Mouse (Mus musculus) midbrain, embryonic 12.5 days (tissue): ENCODE data around the gene Acvr2b. TPM values are rescaled to one million over a fixed set of nuclear protein-coding genes. Genes with fewer than 3 reads are reported as not detected.

Experiments
- ATAC-seq: fragments of 200-750 bp; cut with Nextera tagmentation; 2 replicates; pipeline ENCODE4 v1.8.0; 2017; ENCODE audit warnings: low read depth, moderate TSS enrichment, moderate library complexity; ENCODE audit not compliant: low FRiP score
- H3K27ac ChIP-seq: fragments of 300-500 bp; sonication (generic); replicated peaks from 2 replicates; pipeline ENCODE4 v1.5.1; 2016; ENCODE audit warnings: mild to moderate bottlenecking
- H3K27me3 ChIP-seq: fragments of 300-500 bp; sonication (generic); 2 replicates; pipeline ENCODE4 v1.6.1; 2016; ENCODE audit warnings: mild to moderate bottlenecking
- H3K36me3 ChIP-seq: fragments of 300-500 bp; sonication (generic); 2 replicates; pipeline ENCODE4 v1.6.1; 2016
- H3K4me1 ChIP-seq: fragments of 300-500 bp; sonication (generic); 2 replicates; pipeline ENCODE4 v1.6.1; 2016
- H3K4me2 ChIP-seq: fragments of 300-500 bp; sonication (generic); replicated peaks from 2 replicates; pipeline ENCODE4 v1.6.1; 2016; ENCODE audit warnings: mild to moderate bottlenecking, moderate library complexity
- H3K4me3 ChIP-seq: fragments of 300-500 bp; sonication (generic); 2 replicates; pipeline ENCODE4 v1.5.1; 2016; ENCODE audit warnings: mild to moderate bottlenecking
- H3K9ac ChIP-seq: fragments of 300-500 bp; sonication (generic); replicated peaks from 2 replicates; pipeline ENCODE4 v1.6.1; 2016; ENCODE audit warnings: mild to moderate bottlenecking, moderate library complexity
- H3K9me3 ChIP-seq: fragments of 300-500 bp; sonication (generic); 2 replicates; pipeline ENCODE4 v1.6.1; 2016; ENCODE audit warnings: mild to moderate bottlenecking
- WGBS: fragments of 180-500 bp; shearing (Covaris S2); methylation state at CpG from one replicate; pipeline ENCODE4 v1.1.7; 2016; 5-methylcytosine and 5-hydroxymethylcytosine counted together
- polyA plus RNA-seq: library from polyadenylated mRNA; unstranded; fragments of >200 nt; fragmentation: Nextera tagmentation; extraction: Ambion mirVana; gene quantifications from 2 replicates; pipeline ENCODE4 v1.2.1, GENCODE M21; 2016

The Acvr2b gene
- polyA plus RNA-seq, 1 experiment from 2014 or later, result 109 TPM

DNA sequence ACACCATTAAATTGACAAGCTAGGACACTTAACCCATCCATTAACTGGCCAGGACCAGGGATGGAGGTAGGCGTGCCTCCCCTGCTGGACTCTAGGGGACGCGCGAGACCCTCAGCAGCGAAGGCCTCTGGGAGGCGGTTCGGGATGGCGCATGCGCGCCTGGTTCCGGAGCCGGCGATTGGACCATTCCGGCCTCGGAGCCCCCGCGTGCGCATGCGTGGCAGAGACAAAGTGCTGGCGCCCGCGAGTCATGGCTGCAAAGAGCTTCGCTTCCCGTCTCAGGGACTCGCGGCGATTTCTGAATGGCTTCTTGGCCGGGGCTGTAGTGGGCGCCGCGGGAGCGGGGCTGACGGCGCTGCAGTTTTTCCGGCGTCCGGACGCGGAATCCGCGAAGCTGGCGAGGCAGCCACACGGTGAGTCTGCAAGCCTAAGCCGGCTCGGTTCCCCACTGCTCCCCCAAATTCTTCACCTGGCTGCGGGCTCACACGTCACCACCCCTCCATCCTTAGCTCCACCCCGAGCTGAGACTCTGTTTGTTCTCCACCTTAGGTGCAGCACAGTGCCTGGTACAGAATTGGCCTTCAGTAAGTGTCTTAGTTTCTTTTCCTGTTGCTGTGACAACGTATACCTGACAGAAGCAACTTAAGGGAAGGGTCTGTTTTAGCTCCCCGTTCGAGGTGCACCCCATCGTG is 43.0 kb downstream of the Acvr2b start, which contains the start of gene Exog:
TSS of gene Exog (plus strand) at position 206 of the 692 bp plus-strand sequence.
- Histone ChIP-seq H3K4me3 (peak within 1 kb of the TSS; percentile 92), H3K9me3 (no peaks in the 10 kb centered on the region), H3K36me3 (peaks cover 40% of the 10 kb centered on the region), H3K27ac (peak within 1 kb of the TSS; percentile 77), H3K27me3 (no peaks in the 10 kb centered on the region), H3K4me1 (peaks cover 13% of the 10 kb centered on the region), H3K4me2 (peak within 1 kb of the TSS; percentile 93), H3K9ac (peak within 1 kb of the TSS; percentile 90)
- WGBS, result under 1% methylated on average over 52 of the region's 52 CpGs
- peak; percentile 93 for ATAC-seq

DNA sequence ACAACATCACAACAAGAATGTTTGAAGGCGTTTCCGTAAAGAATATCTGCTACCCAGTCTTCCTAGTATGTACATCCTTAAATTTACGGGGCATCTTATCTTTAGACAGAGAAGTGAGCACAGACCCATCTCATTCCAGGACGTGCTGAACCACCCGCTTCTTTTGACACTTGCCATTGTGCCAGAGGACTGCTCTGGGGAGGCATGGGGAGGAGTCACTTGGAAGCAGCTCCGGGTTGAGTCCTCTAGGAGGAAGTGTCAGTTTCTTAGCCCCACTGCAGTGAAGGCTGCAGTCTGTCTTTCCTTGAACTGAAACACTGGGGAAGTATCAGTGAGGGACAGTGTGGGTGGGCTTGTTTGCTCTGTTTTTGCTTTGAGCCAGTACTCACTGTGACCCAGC is 43.8 kb downstream of the Acvr2b start:
- no peak for ATAC-seq
- Histone ChIP-seq H3K27me3 (no peaks in the 10 kb centered on the region), H3K4me3 (peak overlapping the region; percentile 92), H3K36me3 (peaks cover 40% of the 10 kb centered on the region), H3K9ac (peak overlapping the region; percentile 90), H3K27ac (no peak overlapping the region), H3K4me2 (peak overlapping the region; percentile 93), H3K4me1 (peaks cover 13% of the 10 kb centered on the region), H3K9me3 (no peaks in the 10 kb centered on the region)
- 43% methylated on average over 6 of the region's 6 CpGs for WGBS

GRCm38 (mm10) chr9:119455967-119456366 is 54.0 kb downstream of the Acvr2b start:
- H3K4me1 ChIP-seq, result no peaks in the 10 kb centered on the region
- H3K9ac ChIP-seq, result no peak overlapping the region
- no peak for ATAC-seq
- no peak overlapping the region for H3K4me2 ChIP-seq
- H3K4me3 ChIP-seq, result no peak overlapping the region
- peaks cover 58% of the 10 kb centered on the region for H3K36me3 ChIP-seq
- no peaks in the 10 kb centered on the region for H3K9me3 ChIP-seq
- peaks cover 5% of the 10 kb centered on the region; the same call in 1 of the 2 replicates for H3K27me3 ChIP-seq
- no peak overlapping the region for H3K27ac ChIP-seq
- WGBS, result 95% methylated on average over 14 of the region's 14 CpGs

- H3K27ac ChIP-seq, result no peak overlapping the region
- H3K27me3 ChIP-seq, result peaks cover 5% of the 10 kb centered on the region; the same call in 1 of the 2 replicates
- H3K4me3 ChIP-seq, result no peak overlapping the region
- no peaks in the 10 kb centered on the region for H3K9me3 ChIP-seq
- ATAC-seq, result no peak
- peaks cover 56% of the 10 kb centered on the region for H3K36me3 ChIP-seq
- no peak overlapping the region for H3K4me2 ChIP-seq
- H3K4me1 ChIP-seq, result no peaks in the 10 kb centered on the region
- WGBS, result 91% methylated on average over 14 of the region's 14 CpGs
- H3K9ac ChIP-seq, result no peak overlapping the region
Measured at GRCm38 (mm10) chr9:119457122-119457521, 55.2 kb downstream of the Acvr2b start.

- WGBS, result 54% methylated on average over 8 of the region's 8 CpGs
- no peak for ATAC-seq
- peaks cover 70% of the 10 kb centered on the region for H3K36me3 ChIP-seq
Measured at GRCm38 (mm10) chr9:119460410-119460809, 58.5 kb downstream of the Acvr2b start.

GRCm38 (mm10) chr9:119465056-119465455 is 63.1 kb downstream of the Acvr2b start:
- H3K4me2 ChIP-seq, result no peak overlapping the region
- H3K27ac ChIP-seq, result no peak overlapping the region
- peaks cover 68% of the 10 kb centered on the region for H3K36me3 ChIP-seq
- no peaks in the 10 kb centered on the region for H3K4me1 ChIP-seq
- H3K27me3 ChIP-seq, result peaks cover 5% of the 10 kb centered on the region; the same call in 1 of the 2 replicates
- ATAC-seq, result no peak
- 76% methylated on average over 6 of the region's 6 CpGs for WGBS
- H3K9ac ChIP-seq, result no peak overlapping the region
- H3K9me3 ChIP-seq, result no peaks in the 10 kb centered on the region
- no peak overlapping the region for H3K4me3 ChIP-seq

More at GRCm38 (mm10) chr9:119460410-119460809, 58.5 kb downstream of the Acvr2b start:
- Histone ChIP-seq H3K9ac (no peak overlapping the region), H3K4me1 (no peaks in the 10 kb centered on the region), H3K9me3 (no peaks in the 10 kb centered on the region), H3K4me2 (no peak overlapping the region), H3K27me3 (peaks cover 5% of the 10 kb centered on the region; the same call in 1 of the 2 replicates), H3K27ac (no peak overlapping the region), H3K4me3 (no peak overlapping the region)

DNA sequence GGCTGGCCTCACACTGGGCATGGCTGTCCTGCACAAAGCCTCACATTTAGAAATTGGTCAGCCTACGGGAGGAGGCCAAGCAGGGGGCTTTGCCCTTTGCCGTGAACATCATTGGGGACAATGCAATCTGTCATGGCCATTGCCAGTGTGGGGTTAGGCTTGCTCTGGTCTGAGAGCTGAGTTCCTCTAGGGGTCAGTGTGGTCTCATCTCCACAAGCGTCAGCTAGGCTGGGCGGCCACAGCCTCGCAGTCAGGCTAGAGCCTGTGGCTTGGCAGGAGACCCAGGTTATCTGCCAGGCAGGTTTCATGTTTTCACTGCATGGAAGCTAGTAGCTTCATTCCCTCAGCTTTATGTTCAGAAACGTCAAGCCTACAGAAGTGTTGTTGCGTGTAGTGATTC is 63.7 kb downstream of the Acvr2b start:
- H3K36me3 ChIP-seq, result peaks cover 69% of the 10 kb centered on the region
- H3K4me3 ChIP-seq, result no peak overlapping the region
- WGBS, result 67% methylated on average over 7 of the region's 7 CpGs
- no peak overlapping the region for H3K4me2 ChIP-seq
- H3K4me1 ChIP-seq, result no peaks in the 10 kb centered on the region
- no peak overlapping the region for H3K27ac ChIP-seq
- ATAC-seq, result peak; percentile 38; the same call in 1 of the 2 replicates
- peaks cover 3% of the 10 kb centered on the region; the same call in 1 of the 2 replicates for H3K27me3 ChIP-seq
- no peak overlapping the region for H3K9ac ChIP-seq
- H3K9me3 ChIP-seq, result no peaks in the 10 kb centered on the region

DNA sequence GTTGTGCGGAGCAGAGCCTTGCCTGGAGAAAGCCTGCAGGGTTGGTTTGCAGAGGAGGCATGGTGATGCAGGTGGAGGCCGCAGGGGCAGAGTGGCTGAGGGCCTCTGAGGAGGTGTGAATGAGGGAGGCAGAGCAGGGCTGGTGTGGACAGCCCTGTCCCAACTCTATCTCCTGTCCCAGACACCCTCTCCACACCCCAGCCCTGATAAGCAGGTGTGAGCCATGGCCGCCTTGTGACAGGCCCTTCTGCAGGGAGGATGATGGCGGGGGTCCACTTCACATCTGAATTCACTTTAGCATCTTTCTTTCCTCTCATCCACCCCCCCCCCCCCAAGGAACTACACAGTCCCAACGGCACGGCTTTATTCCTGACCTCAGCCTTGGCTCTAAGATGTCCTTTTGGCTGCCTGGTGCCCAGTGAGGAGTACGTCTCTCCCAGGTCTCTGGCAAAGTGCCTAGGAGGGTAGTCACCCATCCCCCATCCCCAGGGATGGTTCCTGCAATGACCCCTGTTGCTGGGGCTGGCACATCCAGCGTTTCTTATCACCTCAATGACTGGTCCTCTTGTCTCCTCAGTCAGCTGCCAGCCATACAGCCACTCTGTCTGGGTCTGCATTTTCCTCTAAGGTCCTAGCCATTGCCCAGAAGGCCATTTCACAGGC is 67.9 kb downstream of the Acvr2b start:
- no peak overlapping the region for H3K4me3 ChIP-seq
- H3K27me3 ChIP-seq, result no peaks in the 10 kb centered on the region; the same call in 1 of the 2 replicates
- no peak overlapping the region for H3K27ac ChIP-seq
- ATAC-seq, result no peak
- H3K9me3 ChIP-seq, result no peaks in the 10 kb centered on the region
- H3K9ac ChIP-seq, result no peak overlapping the region
- 0 out of 2 replicates have a peak, but pooled peaks cover 4% of the 10 kb centered on the region for H3K4me1 ChIP-seq
- H3K36me3 ChIP-seq, result peaks cover 34% of the 10 kb centered on the region
- no peak overlapping the region for H3K4me2 ChIP-seq
- WGBS, result 88% methylated on average over 8 of the region's 8 CpGs

DNA sequence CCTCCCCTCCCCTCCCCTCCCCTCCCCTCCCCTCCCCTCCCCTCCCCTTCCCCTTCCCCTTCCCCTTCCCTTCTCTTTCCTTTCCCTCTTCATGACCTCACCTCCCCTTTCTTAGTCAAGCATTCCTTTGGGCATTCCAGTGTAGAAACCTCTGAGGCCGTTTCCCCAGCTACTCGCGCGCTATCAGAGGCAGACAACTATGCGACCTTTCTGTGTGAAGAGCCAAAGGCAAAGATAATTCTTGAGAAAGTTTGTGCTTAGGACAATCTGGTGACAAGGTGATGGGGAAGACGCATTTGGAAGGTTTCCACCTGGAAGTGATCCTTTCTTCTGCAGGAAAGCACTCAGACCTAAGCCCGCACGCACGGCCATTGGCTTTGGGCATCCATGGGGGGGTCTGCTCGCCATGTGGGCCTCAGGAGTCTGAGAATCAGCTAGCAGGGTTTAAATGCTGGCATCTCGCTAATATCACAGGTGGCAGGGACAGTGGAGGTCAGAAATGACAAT is 70.5 kb downstream of the Acvr2b start:
- H3K9ac ChIP-seq, result no peak overlapping the region

DNA sequence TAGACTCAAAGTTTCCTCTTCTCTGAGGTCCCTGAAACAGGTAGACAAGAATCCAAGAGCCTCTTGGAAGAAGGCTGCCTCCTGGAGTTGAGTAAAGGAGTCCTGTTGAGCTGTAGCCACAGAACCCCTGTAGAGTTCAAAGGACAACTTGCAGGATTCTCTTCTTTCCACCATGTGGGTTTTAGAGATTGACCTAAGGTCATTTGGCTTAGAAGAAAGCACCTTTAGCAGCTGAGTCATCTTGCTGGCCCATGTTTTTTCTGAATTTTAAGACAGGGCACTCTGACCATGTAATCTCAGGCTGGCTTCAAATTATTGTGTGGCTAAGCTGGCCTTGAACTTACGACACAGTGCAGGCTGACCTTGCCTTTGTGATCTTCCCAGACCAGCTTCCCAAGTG is 71.1 kb downstream of the Acvr2b start:
- Histone ChIP-seq H3K9ac (no peak overlapping the region), H3K4me3 (no peak overlapping the region), H3K4me2 (no peak overlapping the region), H3K36me3 (0 out of 2 replicates have a peak, but pooled peaks cover 9% of the 10 kb centered on the region), H3K27ac (no peak overlapping the region), H3K9me3 (no peaks in the 10 kb centered on the region), H3K27me3 (peaks cover 18% of the 10 kb centered on the region), H3K4me1 (0 out of 2 replicates have a peak, but pooled peaks cover 4% of the 10 kb centered on the region)
- no peak for ATAC-seq
- WGBS, result 74% methylated on average over 1 of the region's 1 CpGs

More for the DNA sequence above, 70.5 kb downstream of the Acvr2b start:
- H3K4me2 ChIP-seq, result no peak overlapping the region
- no peaks in the 10 kb centered on the region for H3K9me3 ChIP-seq
- H3K36me3 ChIP-seq, result 0 out of 2 replicates have a peak, but pooled peaks cover 12% of the 10 kb centered on the region
- no peak overlapping the region for H3K4me3 ChIP-seq
- WGBS, result 82% methylated on average over 11 of the region's 11 CpGs
- H3K27me3 ChIP-seq, result peaks cover 12% of the 10 kb centered on the region
- no peak for ATAC-seq
- no peak overlapping the region for H3K27ac ChIP-seq
- 0 out of 2 replicates have a peak, but pooled peaks cover 4% of the 10 kb centered on the region for H3K4me1 ChIP-seq

GRCm38 (mm10) chr9:119473608-119474164 is 71.8 kb downstream of the Acvr2b start:
- no peak overlapping the region for H3K27ac ChIP-seq
- 89% methylated on average over 9 of the region's 9 CpGs for WGBS

More at GRCm38 (mm10) chr9:119473608-119474164, 71.8 kb downstream of the Acvr2b start:
- no peak for ATAC-seq
- H3K9ac ChIP-seq, result no peak overlapping the region
- H3K27me3 ChIP-seq, result peaks cover 24% of the 10 kb centered on the region
- H3K4me2 ChIP-seq, result no peak overlapping the region
- 0 out of 2 replicates have a peak, but pooled peaks cover 4% of the 10 kb centered on the region for H3K36me3 ChIP-seq
- 0 out of 2 replicates have a peak, but pooled peaks cover 4% of the 10 kb centered on the region for H3K4me1 ChIP-seq
- no peaks in the 10 kb centered on the region for H3K9me3 ChIP-seq
- no peak overlapping the region for H3K4me3 ChIP-seq
